11 mouse cellular contexts compared by ENCODE assay signal in the genomic region with DNA sequence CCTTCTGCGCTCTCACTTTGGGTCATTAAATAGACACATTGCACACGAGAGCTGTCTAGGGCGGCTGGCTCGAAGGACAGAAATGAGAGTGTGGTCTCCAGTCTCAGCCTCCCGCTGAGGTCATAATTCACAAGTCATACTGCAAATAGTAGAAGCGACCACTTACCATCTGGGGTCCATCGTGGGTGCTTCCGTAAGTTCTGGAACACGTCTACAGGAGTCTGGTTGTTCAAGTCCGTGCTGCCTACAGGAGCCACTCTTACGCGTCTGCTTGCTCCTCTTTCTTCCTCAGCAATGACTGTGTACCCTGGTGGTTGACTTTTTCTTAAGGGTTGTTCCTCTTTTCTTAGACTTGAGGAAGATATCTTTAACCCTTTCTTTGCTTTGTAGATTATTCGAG. TPM values are rescaled to one million over a fixed set of nuclear protein-coding genes. Genes with fewer than 3 reads are reported as not detected.
DNase-seq lines count a peak whose midpoint lies in the region; ATAC-seq lines count a peak whose summit lies in the region.
"Had no signal": no experiment of that assay in that cellular context is flagged by ENCODE, and none has a peak within 500 bp of the region (broad histone marks: within the 10 kb centered on the region; RNA-seq: fewer than 3 reads in every experiment).

A gene (minus strand): TSS at position 300 of the 400 bp plus-strand sequence.

- peak; percentile 11 to 15 for DNase-seq in heart, postnatal 10 days
- no peak for DNase-seq in heart, postnatal 14 days
- peak; percentile 16 to 36 for DNase-seq in CD8-positive naive resting alpha-beta T cell, adult 2 months (ENCODE audit: low read depth in 2 of 2, low spot score in 2 of 2)
- peak; percentile 6 to 65 for DNase-seq in natural killer cell, adult 2 months (ENCODE audit: low spot score in 2 of 2)
- no peak for DNase-seq in embryo, embryonic 10.5 days (ENCODE audit: low spot score)
- DNase-seq in gastrocnemius, postnatal 14 days: no peak
- DNase-seq in cerebellum, adult 11 months: no peak
- DNase-seq: adrenal gland, postnatal 25 days; forebrain, postnatal 0 days had no signal

- peak; percentile 28 for ATAC-seq in inflammation-experienced regulatory T-cells, adult 6 months
- ATAC-seq: forebrain, postnatal 0 days; hindbrain, embryonic 16.5 days had no signal

- intact Hi-C loops in heart, postnatal 10 days (cut with DNase I): no loop called here
- intact Hi-C loops in heart, postnatal 14 days (cut with DNase I): no loop called here
- intact Hi-C loops in gastrocnemius, postnatal 14 days (cut with DNase I; ENCODE audit: low total_unique reads): no loop called here

RNA-seq across cellular contexts. Expression of the gene that starts here (rescaled TPM):
- 1 to 10 TPM in 1 of 2 experiments, under 1 TPM in 1; 0.77 to 1.9 TPM for total RNA-seq in heart, postnatal 10 days (2021)
- total RNA-seq in heart, postnatal 14 days (2021): 1 to 10 TPM; 1.6 to 1.7 TPM
- polyA plus RNA-seq in inflammation-experienced regulatory T-cells, adult 6 months (2017; shearing (Covaris generic)): 10 to 100 TPM; 31.6 to 68.0 (median 48.2) TPM
- 1 to 10 TPM in 1 of 2 experiments, under 1 TPM in 1; 0.88 to 1.2 TPM for total RNA-seq in gastrocnemius, postnatal 14 days (2021)

Comparison
In these comparisons a context has a peak if more than half of its experiments do, and no peak if none do; other contexts are left out.
1. DNase-seq: peak in heart, postnatal 10 days (2 of 2), CD8-positive naive resting alpha-beta T cell, adult 2 months (2 of 2) and natural killer cell, adult 2 months (2 of 2); none in heart, postnatal 14 days (0 of 2), embryo, embryonic 10.5 days (single experiment), gastrocnemius, postnatal 14 days (single experiment) and cerebellum, adult 11 months (single experiment).